ENCODE assay signal across 10 mouse cellular contexts in the genomic region with DNA sequence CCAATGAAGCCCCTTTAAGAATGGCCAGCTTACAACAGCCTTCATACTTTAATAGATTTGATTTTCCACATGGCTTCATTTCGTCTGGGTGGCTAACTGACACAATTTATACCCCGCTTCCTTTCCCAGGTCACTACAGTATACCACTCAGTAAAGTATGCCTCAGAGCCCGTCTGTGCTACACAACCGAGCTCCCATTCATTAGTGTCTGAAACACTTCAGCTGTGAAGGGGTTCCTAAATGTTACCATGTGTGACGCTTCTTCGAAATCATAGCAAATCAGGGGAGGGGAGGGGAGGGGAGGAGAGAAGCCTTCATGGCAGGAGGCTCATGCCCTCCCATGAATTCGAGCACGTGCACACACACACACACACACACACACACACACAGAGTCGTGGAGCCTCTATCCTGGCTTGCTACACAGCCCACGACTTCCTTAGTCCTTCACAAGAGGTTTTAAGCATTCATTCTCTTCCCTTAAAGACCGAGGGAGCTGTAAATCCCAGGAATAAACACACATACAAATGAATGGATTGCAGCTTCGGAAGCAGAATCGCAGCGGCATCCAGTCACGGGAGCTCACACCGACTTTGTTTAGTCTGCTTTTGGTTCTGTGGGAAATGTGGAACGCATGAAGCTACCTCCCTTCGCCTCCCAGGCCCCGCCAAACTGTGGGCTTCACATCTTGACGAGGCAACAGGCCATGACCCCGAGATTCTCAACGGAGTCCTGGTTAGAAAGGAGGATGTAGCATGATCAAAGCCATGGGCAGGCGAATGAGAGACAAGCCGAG.
A peak's percentile ranks its signal among the peaks of the same experiment; 100 is the strongest.
DNase-seq lines count a peak whose midpoint lies in the region; ATAC-seq lines count a peak whose summit lies in the region.
"Had no signal": no experiment of that assay in that cellular context is flagged by ENCODE, and none has a peak within 500 bp of the region (broad histone marks: within the 10 kb centered on the region; RNA-seq: fewer than 3 reads in every experiment).

No protein-coding gene starts in this region.

- peak; percentile 88 for ATAC-seq in kidney, embryonic 16.5 days (ENCODE audit: low FRiP score, low TSS enrichment)
- no peak for ATAC-seq in forebrain, embryonic 13.5 days
- ATAC-seq in limb, embryonic 15.5 days (ENCODE audit: insufficient number of reproducible peaks, low FRiP score, low TSS enrichment, low read depth): 0 out of 2 replicates have a peak, but pooled peaks have one; percentile 53
- 0 out of 2 replicates have a peak, but pooled peaks have one; percentile 50 for ATAC-seq in neural tube, embryonic 15.5 days (ENCODE audit: low FRiP score)

- H3K27ac ChIP-seq in kidney, embryonic 16.5 days (ENCODE audit: low read length): peak overlapping the region; percentile 92
- H3K27ac ChIP-seq in forebrain, embryonic 13.5 days: no peak overlapping the region
- H3K27ac ChIP-seq in limb, embryonic 15.5 days: peak overlapping the region; percentile 40; the same call in 1 of the 2 replicates
- no peak overlapping the region; the same call in 1 of the 2 replicates for H3K27ac ChIP-seq in neural tube, embryonic 15.5 days (replicated peaks)

- no peaks in the 10 kb centered on the region for H3K9me3 ChIP-seq in kidney, embryonic 16.5 days (ENCODE audit: low read length)
- no peaks in the 10 kb centered on the region for H3K9me3 ChIP-seq in forebrain, embryonic 13.5 days (replicated peaks)
- H3K9me3 ChIP-seq in limb, embryonic 15.5 days: no peaks in the 10 kb centered on the region
- H3K9me3 ChIP-seq in neural tube, embryonic 15.5 days (replicated peaks): no peaks in the 10 kb centered on the region

- peak overlapping the region; percentile 37 for H3K4me3 ChIP-seq in kidney, embryonic 16.5 days (ENCODE audit: low read length)
- H3K4me3 ChIP-seq in forebrain, embryonic 13.5 days: no peak overlapping the region
- H3K4me3 ChIP-seq in limb, embryonic 15.5 days: no peak overlapping the region
- H3K4me3 ChIP-seq in neural tube, embryonic 15.5 days (replicated peaks): no peak overlapping the region
- H3K4me3 ChIP-seq: megakaryocyte, embryonic 14.5 days had no signal

- H3K27me3 ChIP-seq in kidney, embryonic 16.5 days (ENCODE audit: insufficient read depth, low read length): no peaks in the 10 kb centered on the region
- no peaks in the 10 kb centered on the region for H3K27me3 ChIP-seq in forebrain, embryonic 13.5 days
- no peaks in the 10 kb centered on the region for H3K27me3 ChIP-seq in limb, embryonic 15.5 days
- H3K27me3 ChIP-seq in neural tube, embryonic 15.5 days (replicated peaks): no peaks in the 10 kb centered on the region
- H3K27me3 ChIP-seq: megakaryocyte, embryonic 14.5 days had no signal

- peaks cover 63% of the 10 kb centered on the region for H3K4me1 ChIP-seq in kidney, embryonic 16.5 days (ENCODE audit: insufficient read depth, low read length)
- peaks cover 19% of the 10 kb centered on the region for H3K4me1 ChIP-seq in forebrain, embryonic 13.5 days
- H3K4me1 ChIP-seq in limb, embryonic 15.5 days: peaks cover 41% of the 10 kb centered on the region
- H3K4me1 ChIP-seq in neural tube, embryonic 15.5 days: peaks cover 28% of the 10 kb centered on the region

- WGBS in kidney, embryonic 16.5 days: 14% methylated on average over 24 of the region's 24 CpGs
- 44% methylated on average over 24 of the region's 24 CpGs for WGBS in forebrain, embryonic 13.5 days
- 28% methylated on average over 24 of the region's 24 CpGs for WGBS in limb, embryonic 15.5 days
- WGBS in neural tube, embryonic 15.5 days: 34% methylated on average over 24 of the region's 24 CpGs

- peak overlapping the region; percentile 47 for H3K4me2 ChIP-seq in kidney, embryonic 16.5 days (replicated peaks; ENCODE audit: low read depth, low read length)
- H3K4me2 ChIP-seq in forebrain, embryonic 13.5 days: peak overlapping the region; percentile 18; the same call in 1 of the 2 replicates
- peak overlapping the region; percentile 32 for H3K4me2 ChIP-seq in limb, embryonic 15.5 days
- H3K4me2 ChIP-seq in neural tube, embryonic 15.5 days: peak overlapping the region; percentile 45

- peaks cover 10% of the 10 kb centered on the region; the same call in 1 of the 2 replicates for H3K36me3 ChIP-seq in kidney, embryonic 16.5 days (ENCODE audit: insufficient read depth, low read length)
- no peaks in the 10 kb centered on the region for H3K36me3 ChIP-seq in forebrain, embryonic 13.5 days (ENCODE audit: poor library complexity, severe bottlenecking)
- no peaks in the 10 kb centered on the region for H3K36me3 ChIP-seq in limb, embryonic 15.5 days
- H3K36me3 ChIP-seq in neural tube, embryonic 15.5 days: no peaks in the 10 kb centered on the region

- no peak for DNase-seq in kidney, adult 9 months
- DNase-seq in natural killer cell, adult 2 months (ENCODE audit: low spot score in 2 of 2): no peak
- no peak for DNase-seq in thymus, postnatal 25 days
- no peak for DNase-seq in right cerebral cortex, postnatal 4 days
- DNase-seq: heart, postnatal 10 days had no signal

- H3K9ac ChIP-seq in kidney, embryonic 16.5 days (replicated peaks; ENCODE audit: low read length): peak overlapping the region; percentile 51
- no peak overlapping the region for H3K9ac ChIP-seq in forebrain, embryonic 13.5 days
- H3K9ac ChIP-seq in limb, embryonic 15.5 days: no peak overlapping the region
- H3K9ac ChIP-seq in neural tube, embryonic 15.5 days (replicated peaks): 0 out of 2 replicates have a peak overlapping the region, but pooled peaks have one; percentile 17

Comparison
In these comparisons a context has a peak if more than half of its experiments do, and no peak if none do; other contexts are left out.
1. H3K27ac ChIP-seq: peak in kidney, embryonic 16.5 days (single experiment) and limb, embryonic 15.5 days (single experiment); none in forebrain, embryonic 13.5 days (single experiment) and neural tube, embryonic 15.5 days (single experiment).
2. H3K9ac ChIP-seq: peak in kidney, embryonic 16.5 days (single experiment) and neural tube, embryonic 15.5 days (single experiment); none in forebrain, embryonic 13.5 days (single experiment) and limb, embryonic 15.5 days (single experiment).
3. Peak in every context shown above with its lines, with median percentiles within 50 percentile points of each other: H3K4me2 ChIP-seq.